Mouse (Mus musculus) CH12.LX (cell line): ENCODE data around the gene Gm6583.

ENCODE experiments used
- CTCF ChIP-seq, 2 experiments: IDR thresholded peaks in 1 of 2; conservative IDR thresholded peaks in 1 of 2; 2 replicates each; pipeline ENCODE4 v1.5.1; 2011 to 2012; ENCODE audit warnings: low read depth in 2 of 2, low read length in 2 of 2, improper control_type of control experiment in 1 of 2, inconsistent platforms in 1 of 2, mild to moderate bottlenecking in 1 of 2, moderate library complexity in 1 of 2
- ELF1 ChIP-seq: IDR thresholded peaks from 2 replicates; pipeline ENCODE4 v1.6.1; 2014; ENCODE audit warnings: low read depth, mild to moderate bottlenecking, inconsistent platforms, low read length, improper control_type of control experiment
- EP300 ChIP-seq: IDR thresholded peaks from 2 replicates; pipeline ENCODE4 v1.6.1; 2011; ENCODE audit warnings: low read length, improper control_type of control experiment
- POLR2A ChIP-seq: IDR thresholded peaks from 2 replicates; pipeline ENCODE4 v1.6.1; 2011; ENCODE audit warnings: low read depth, mild to moderate bottlenecking, improper control_type of control experiment, low read length
- ZC3H11A ChIP-seq: IDR thresholded peaks from 2 replicates; pipeline ENCODE4 v1.6.1; 2012; ENCODE audit warnings: low read depth, mild to moderate bottlenecking, inconsistent platforms, low read length, improper control_type of control experiment
- ZNF384 ChIP-seq: IDR thresholded peaks from 2 replicates; pipeline ENCODE4 v1.6.1; 2012; ENCODE audit warnings: low read depth, low read length, improper control_type of control experiment, inconsistent platforms

DNA sequence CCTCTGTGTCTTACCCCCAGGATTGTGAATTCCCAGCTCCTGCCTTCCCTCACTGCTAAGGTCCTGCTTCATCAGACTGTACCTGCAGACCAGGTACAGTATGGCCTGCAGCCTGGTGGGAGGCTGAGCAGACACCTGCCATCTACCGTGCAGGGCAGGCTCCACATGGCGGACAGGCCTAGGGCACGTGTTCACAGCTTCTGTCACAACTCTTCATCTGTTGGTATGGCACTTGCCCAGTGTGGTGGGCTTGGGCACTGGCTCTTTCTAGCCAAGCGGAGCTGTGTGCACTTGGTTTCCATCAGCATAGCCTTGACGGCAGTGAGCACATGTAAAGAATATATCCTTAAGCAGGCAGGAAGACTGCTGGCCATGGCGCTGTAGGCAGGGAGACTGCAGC, 11.0 kb upstream of the Gm6583 start:
- no peak for TF ChIP-seq POLR2A
- no peak for TF ChIP-seq EP300
- TF ChIP-seq CTCF (conservative IDR thresholded peaks at IDR 0.05 in 1 of 2, IDR thresholded peaks at IDR 0.05 in 1 of 2; ENCODE audit: low read depth in 2 of 2, low read length in 2 of 2), result no peak
- no peak for TF ChIP-seq ZC3H11A
- no peak for TF ChIP-seq ZNF384
- TF ChIP-seq ELF1, result no peak
